Mouse (Mus musculus) embryo, embryonic 11 days (tissue): ENCODE measurements around the gene Slc39a11.

Experiments used
- DNase-seq: peaks from one replicate; pipeline ENCODE4 v3.0.0-alpha.2; 2015

Slc39a11 gene

DNA sequence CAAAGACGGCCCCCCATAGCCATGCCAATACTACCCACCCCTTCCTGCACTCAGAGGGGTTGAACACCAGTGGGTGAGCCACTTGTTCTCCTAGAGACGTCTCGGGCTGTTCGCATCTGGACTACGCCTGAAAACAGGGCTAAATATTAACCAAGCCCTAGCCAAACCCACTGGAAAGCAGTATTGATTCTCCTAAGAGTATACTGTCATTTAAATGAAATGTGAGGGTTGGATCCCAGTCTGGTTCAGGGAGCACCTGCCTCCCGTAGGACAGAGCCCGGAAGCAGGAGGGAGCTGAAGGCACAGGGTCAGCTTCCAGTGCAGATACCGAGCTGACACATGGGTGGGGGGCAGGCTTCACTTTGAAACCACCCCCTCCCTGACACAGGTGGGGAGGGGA lies 18.0 kb downstream of the Slc39a11 start:
- DNase-seq: no peak

DNA sequence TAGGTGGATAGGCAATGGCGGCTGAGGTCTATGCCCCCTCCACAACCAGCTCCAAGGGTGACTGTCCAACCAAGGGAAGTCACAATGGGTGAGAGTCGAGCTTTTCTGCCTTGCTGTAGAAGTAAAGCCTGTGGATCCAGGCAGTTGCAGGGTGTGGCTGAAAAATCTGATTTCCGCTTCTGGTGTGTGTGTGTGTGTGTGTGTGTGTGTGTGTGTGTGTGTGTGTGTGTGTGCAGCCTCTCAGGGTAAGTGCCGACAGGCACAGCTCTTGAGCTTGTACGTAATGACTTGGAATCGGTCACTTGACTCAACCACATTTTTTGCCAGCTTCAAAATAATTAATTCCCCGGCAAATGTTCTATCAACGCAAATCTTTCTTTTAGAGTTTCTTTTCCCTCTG lies 18.6 kb downstream of the Slc39a11 start:
- no peak for DNase-seq

DNA sequence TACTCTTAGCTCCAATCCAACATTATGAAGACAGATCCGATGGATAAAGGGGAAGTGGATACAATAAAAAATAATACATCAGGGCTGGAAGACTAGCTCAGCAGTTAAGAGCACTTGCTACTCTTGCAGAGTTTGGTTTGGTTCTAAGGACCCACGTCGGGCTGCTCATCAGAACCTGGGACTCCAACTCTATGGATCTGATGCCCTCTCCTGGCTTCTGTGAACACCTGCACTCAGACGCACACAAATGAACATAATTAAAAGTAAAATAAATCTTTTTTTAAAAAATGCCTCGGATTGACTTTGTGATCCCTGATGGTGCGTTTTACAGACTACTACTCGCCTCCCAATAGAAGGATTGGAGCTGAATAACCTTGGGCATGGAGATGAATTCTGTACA lies 19.2 kb downstream of the Slc39a11 start:
- peak; percentile 42 for DNase-seq

DNA sequence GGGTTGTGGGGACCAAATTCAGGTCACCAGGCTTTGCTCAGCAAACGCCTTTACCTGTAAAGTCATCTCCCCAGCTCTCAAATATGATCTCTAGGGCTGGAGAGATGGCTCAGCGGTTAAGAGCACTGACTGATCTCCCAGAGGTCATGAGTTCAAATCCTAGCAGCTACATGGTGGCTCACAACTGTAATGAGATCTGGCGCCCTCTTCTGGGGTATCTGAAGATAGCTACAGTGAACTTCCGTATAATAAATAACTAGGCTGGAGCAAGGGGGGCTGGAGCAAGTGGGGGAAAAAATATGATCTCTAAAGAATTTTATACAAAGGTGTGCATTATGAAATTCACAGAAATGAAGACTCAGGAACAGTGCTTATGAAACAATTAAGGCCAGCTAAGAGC lies 22.1 kb downstream of the Slc39a11 start:
- peak; percentile 46 for DNase-seq

DNA sequence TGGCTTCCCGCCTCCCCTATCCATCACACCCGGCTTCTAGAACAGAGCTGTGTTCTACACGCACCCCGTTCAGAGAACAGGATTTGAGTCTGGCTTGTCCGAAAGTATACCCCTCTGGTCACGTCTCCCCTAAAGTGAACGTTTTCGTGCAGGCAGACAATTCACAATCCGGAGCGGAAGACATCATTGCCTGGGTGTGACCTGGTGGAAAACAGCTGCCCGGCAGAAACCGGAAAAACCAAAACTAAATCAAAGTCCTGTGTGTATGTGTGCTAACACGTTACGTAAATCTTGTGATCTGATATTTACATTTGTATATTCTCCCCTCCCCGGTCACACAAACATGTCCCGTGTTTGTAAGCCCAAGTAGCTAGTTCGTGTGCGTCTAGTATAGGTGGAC lies 24.4 kb downstream of the Slc39a11 start:
- no peak for DNase-seq

DNA sequence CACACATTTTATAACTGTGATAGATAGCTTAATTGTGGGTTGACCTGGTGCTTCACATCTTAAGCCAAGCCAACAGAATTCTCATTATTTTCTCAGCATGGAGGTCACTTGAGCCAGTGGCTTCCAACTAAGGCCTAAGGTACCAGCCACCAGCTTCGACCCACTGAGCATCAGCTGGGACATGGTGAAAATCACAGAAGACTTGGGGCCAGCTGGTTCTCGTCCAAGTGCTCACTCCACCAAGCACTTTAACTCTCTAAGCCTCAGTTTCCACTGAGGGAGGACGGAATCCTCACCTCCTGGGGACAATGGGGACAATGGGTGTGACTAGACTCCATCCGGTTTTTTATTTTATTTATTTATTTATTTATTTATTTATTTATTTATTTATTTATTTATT lies 27.9 kb downstream of the Slc39a11 start:
- DNase-seq: no peak

DNA sequence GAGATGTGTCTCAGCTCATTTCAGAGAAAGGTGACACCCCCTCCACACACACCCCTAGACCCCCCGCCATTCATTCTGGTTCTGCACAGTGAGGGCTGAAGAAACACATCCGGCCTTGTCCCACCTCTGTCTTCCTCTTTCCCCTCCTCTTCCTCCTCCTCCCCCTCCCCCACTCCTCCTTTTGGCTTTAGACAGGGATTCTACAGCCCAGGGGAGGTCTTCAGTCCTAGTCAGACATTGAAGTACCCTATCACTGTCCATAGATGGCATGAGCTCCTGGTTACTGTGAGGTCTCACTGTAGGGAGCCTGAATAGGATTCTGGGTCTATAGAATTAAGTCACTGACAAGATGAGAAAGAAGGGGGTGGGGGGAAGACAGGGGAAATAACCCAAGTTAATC lies 28.9 kb downstream of the Slc39a11 start:
- no peak for DNase-seq

DNA sequence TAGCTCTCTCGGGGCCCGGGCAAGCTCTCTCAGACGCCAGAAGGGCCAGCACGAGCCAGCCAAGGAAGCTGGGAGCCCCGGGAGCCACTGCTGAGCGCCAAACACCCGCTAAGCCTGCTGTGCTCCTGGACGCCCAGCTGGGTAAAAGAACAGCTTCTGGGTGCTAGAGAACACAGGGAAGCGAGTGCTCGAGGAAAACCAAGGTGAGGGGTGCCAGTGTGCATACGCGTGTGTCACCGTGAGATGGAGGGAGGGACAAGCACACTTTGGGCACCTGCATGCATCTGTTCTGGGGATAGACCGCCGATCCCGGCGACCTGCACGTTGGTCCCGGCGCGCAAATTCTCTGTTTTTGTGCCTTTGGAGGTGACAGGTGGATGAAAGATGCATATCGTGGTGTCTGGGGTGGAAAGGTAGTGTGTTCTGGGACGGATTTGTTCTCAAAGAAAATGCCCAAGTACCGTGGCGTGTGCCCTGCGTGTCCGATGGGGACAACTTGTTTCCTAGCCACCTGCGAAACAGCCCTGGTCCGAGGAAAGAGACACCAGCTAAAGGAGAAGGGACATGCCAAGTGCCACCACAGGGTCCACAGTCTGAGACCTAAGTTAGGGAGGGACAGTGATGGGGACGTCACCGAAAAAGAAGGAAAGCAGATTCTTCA lies 30.3 kb downstream of the Slc39a11 start:
- no peak for DNase-seq

DNA sequence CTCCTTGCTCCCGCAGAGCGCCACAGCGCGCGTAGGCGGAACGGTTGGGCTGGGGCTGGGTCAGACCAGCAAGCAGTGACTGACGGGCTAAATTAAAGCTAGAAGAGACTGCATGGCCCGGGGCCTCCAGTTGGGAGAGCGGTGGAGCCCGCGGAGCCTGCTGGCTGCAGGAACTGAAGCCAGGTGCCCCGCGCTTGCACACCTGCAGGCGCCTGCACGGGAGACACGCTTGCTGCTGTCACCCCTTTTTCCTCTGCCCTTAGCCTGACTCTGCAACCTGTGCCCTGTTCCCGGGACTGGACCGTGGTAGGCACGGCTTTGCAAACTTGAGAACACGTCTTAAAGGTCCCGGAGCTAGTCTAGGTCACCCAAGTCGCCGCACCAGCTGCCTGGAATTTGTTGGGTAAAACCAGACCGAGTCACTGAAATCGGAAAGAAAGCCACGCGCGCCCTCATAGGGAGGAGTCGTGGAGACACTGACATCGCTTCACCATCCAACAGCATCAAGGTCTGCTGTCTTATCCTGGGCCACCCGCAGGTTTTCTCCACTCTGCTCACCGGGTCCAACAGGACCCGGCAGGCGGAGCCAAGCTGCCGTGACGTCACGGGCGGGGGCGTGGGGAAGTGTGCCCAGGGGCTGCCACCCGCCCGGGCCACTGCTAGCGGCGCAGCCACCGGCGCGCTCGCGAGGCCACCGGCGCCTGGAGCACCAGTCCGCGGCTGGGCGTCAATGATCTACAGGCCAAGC lies 31.0 kb downstream of the Slc39a11 start, which contains the start of gene Sstr2:
Gene Sstr2 (plus strand): TSS at position 671 of the 748 bp plus-strand sequence.
- DNase-seq: peak; percentile 85

DNA sequence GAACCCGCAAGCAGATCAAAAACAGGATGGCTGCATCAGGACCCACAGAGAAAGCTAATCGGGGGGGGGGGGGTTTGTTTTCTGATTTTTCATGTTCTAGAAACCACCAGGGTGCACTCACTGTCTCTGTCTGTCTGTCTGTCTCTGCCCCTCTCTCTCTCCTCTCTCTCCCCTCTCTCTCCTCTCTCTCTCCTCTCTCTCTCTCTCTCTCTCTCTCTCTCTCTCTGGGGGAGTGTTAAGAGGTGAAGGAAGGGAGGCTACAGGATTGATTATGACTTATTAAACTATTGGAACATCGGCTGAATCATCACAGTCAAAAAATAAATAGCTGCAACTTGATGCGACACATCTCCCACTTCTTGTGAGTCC lies 31.6 kb downstream of the Slc39a11 start:
- DNase-seq: no peak

DNA sequence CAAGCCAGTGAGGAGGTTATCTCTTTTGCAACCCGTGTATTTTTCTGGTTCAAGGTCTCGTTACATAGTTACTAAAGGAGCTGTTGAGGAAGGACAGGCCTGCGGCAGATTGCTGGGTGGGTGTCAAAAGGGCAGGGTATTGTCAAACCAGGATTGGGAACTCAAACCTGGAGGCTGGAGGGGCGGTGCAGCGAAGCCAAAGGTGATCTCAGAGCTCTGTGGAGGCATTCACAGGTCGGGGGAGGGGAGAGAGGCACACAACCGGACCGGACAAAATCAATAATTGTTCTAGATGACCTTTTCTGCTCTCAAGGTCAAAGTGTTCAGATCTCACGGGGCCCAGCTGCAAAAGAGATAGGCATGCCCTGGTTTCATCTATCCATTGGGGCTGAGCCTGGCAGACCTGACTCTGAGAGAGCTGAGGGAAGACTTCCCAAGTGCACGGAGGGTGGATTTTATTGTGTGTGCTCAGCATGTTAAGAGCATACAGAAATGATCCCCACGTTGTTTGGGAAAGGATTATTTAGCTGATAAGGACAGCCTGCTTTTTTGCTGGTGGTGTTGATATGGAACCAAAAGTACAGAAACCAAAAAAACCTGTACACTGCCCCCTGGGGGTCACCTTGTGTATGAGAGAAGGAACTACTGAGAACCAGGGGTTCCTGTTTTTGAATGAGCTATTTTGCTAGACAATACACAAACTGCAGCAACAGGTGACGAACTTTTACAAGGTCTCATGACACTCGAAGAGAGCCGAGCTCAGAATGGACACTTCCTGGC lies 32.6 kb downstream of the Slc39a11 start:
- peak; percentile 81 for DNase-seq

DNA sequence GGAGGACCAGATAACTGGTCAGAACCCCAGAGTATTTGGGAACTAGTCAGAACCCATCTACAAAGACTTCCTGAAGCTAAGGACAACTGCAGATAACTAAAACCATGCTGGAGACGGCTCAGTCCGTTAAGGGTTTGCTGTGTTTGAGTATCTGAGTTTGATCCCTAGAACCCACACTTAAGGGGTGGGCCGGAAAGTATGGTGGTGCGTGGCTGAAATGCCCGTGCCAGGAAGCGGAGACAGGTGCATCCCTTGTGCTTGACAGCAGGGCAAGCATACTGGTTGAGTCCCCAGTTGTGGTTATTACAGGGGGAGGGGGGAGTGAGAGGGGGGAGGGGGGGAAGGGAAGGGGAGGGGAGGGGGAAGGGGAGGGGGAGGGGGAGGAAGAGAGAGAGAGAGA lies 35.4 kb downstream of the Slc39a11 start:
- DNase-seq: no peak

DNA sequence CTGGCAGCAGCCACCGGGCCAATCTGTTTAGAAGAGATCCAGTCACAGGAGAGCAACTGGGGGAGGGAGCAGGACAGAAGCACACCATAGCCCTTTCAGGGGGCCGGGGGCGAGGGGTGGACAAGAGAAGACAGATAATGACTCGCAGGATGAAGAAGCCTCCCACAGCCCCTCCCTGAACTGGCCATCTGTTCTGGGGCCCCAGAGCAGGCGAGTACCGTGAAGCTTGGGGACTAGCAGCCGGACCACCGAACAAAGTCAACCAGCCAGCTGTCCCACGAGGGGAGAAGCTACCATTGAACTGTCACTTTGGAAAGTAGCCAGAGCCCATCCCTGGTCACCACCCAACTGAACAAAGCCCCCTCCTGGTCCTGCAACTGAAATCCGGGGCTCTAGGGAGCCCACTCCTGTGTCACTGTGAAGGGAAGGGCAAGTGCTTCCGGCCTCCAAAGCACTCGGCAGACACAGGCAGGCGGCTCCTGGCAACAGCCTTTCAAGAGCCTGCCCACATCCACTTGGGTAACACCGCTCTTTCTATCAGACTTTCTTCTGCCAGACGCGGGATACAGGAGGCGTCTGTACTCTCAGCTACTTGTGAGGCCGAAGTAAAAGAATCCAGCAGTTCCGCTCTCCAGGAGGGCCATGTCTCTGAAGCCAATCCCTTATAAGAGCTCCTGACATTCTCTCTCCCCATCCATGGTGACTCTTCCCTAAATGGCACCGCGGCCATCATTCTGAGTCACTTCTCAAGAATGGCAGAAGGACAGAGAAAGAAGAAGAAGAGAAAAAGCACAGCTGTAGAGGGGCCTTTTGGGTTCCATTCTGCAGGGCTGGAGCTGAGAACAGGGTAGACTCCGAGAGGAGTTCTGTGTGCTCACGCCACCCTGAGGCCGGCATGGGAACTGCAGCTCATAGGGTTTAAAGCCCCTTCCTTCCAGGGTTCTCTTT lies 37.9 kb downstream of the Slc39a11 start:
- DNase-seq: peak; percentile 75

DNA sequence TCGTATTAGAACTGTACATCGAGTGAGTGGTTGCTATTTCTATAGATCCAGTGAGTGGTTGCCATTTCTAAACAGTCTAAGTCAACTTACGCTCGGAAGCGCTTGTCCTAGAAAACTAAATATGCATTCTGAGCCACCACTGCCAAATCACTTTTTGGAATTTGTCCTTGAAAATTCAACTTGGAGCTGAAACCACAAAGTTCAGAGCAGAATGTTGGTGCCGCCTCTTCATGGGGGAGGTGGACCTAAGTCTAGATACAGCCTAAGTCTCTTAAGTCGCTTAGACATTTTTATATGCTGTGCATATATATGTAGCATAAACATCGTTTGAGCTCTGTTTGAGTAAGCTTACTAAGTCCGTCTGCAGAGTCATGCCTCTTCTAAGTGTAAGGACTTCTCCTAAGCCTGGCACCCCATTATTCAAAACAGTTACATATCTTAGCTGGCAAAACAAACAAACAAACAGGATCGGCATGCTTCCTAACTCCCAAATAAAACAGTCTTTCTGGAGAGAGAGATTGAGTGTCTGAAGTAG lies 38.7 kb downstream of the Slc39a11 start:
- no peak for DNase-seq

DNA sequence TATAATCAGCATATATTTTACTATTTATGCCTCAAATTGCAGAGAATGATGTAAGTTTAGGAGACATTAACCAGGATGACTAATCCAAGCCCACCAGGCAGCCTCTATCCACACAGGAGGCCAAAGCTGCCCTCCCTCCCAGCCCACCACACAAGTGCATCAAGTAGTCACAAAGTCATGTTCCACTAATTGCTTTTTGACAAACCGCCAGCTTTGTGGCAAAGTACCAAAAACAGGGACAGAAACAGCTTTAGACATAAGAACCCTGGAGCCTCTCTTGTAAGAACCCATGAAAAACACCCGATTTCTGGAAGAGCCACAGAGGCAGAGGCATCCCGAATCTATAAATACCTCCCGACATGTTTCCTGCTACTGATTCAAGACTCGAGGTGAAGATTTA lies 39.6 kb downstream of the Slc39a11 start:
- no peak for DNase-seq

DNA sequence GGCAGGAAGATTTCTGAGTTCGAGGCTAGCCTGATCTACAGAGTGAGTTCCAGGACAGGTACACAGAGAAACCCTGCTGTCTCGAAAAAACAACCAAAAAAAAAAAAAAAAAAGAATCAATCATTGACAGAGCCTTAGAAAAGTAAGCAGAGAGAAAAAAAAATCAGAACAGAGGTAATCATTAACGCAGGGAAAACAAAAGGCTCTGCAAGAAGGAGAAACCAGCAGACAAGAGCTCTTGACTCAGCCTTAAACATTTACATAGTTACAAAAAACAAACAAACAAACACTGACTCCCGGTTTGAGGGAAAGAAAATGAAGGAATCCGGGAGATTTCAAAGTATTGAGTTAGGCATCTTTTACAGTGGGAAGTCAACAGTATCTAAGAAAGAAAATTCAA lies 40.3 kb downstream of the Slc39a11 start:
- DNase-seq: no peak

DNA sequence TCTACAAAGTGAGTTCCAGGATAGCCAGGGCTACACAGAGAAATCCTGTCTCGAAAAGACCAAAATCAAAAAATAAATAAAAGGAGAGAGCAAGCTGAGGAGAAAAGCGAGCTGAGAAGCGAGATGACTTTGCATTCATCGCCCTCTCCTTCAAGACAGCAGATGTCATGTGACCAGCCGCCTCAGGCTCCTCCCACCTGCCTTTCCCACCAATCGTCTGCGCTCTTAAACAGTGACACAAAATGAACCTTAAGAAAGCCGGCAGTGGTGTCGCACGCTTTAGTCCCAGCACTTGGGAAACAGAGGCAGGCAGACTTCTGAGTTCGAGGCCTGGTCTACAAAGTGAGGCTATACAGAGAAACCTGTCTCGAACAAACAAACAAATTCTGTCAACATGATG lies 42.3 kb downstream of the Slc39a11 start:
- DNase-seq: no peak

DNA sequence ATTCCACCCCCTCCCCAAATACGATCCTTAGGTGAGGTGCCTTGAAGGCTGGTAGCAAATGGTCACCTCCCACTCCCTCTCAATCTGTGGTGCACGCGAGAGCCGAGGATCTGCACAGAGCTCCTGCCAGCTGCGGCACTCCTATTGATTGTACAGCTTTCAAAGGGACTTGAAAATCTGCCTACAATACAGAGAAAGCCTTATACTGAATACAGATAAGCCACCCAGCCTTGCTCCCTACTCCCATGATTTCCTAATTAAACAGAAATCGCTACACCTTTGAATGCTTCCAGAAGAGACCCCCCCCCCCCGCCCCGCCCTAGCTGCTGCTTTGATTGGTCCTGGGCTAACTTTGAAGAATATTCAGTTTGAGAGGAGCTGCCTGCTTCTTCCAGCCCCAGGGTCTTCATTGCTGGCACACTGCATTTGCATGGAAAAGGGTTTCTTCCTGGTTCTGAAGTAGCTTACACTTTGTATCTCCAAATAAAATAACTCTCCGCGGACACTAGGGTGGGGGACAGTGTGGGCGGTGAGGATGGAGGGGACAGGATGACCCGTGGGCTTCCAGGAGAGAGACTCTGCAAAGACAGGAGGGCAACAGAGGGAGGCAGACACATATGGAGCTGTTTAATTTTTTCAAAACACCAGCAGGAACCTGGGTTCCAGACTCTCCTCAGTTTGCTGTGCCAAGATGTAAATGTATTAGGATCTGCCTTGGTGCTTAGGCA lies 48.1 kb downstream of the Slc39a11 start:
- DNase-seq: peak; percentile 32

DNA sequence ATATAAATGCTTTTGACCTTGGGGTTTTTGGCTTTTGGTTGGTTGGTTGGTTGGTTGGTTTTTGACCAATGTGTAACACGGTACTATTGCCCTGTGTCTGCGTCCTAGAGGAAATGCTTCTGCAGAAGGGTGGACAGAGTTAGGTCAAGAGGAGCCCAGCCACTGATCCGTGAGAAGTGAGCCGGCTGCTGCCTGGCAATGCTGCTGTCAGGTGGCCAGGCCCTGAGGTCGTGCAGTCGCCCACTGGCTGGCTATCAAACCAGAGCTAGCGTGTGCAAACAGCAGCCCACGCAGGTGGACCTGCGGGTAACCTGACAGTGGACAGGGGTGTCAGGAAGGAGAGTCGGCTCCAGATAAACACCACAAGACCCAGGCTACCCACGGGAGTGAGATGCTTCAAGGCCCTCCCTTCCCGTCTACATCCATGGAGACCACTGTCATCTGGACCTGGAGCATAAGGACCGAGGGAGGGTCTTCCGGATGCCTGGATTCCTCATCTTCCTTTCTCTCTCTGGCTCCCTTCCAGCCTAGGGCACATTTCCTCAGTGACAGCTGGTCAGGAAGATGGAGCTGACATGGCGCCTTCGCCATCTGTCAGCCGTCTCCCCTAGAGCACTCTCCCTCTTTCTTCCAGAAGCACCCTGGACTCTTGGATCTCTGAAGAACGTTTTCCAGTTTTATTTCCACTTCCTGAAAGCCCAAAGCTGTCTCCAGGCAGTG lies 49.2 kb downstream of the Slc39a11 start:
- no peak for DNase-seq

DNA sequence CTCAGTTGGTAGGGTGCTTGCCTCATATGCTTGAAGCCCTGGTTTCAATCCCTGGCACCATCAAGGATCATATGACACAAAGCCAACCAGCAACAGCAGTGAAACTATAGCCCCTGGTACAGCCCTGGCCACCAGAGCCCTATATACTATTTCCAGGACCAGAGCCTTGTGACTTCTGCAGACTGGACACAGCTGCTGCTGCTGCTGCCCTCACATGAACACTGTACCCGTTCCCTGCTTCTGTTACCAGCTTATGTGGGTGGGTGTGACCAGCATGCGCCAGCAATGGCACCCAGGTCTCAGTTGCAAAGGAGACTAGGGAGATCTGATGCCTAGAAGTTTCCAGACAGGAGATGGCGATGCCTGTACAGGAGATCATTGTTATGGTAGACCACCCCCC lies 52.2 kb downstream of the Slc39a11 start:
- DNase-seq: no peak

DNA sequence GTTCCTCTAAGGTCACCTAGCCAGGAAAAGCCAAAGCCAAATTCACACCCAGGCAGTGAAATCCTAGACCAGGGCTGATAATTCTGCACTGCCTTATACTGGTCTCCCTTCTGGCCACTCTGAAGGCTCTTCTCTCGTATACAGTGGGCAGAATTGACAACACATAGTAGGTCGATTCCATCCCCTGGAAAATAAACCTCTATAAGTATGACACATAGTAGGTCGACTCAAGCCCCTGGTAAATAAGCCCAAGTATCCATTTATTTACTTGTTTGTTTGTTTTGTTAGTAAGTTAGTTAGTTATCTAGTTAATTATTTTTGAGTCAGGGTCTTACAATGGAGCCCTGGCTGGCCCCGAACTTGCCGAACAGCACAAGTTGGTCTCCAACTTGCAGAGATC lies 54.7 kb downstream of the Slc39a11 start:
- DNase-seq: no peak
